Mouse (Mus musculus) urinary bladder, postnatal 25 days (tissue): ENCODE measurements at regions not wholly inside any gene's neighbourhood (a gene's known extent, or its start where the extent isn't known, plus 50 kb on each side); places are given as distances from the start of the nearest gene placed in this dataset.

ENCODE experiments used
- DNase-seq: peaks from one replicate; pipeline ENCODE4 v3.0.0; 2022; ENCODE audit warnings: low spot score

- no peak for DNase-seq
These were observed 83.2 kb upstream of the Tas2r119 start for GRCm38 (mm10) chr15:32093889-32094288.

DNA sequence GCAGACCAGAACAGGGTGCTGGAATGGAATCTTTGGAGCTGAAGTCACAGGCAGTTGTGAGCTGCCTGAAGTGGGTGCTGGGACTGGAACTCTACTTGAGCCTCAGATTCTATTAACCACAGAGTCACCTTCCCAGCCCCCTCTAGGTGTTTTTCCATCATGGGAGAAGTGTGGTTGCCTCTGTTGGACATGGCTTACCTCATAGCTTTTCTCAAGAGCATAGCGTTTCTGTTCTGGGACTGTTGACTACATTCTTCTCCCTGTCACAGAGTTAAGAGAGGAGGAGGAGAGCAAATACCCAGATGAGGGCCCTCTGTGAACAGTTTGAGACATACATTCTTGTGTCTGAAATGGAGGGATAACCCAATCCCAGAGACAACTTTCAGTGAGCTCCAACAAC lies 81.5 kb upstream of the Tas2r119 start:
- DNase-seq = no peak

GRCm38 (mm10) chr15:32110659-32111058 lies 66.4 kb upstream of the Tas2r119 start:
- no peak for DNase-seq
